Mouse (Mus musculus) naive thymus-derived CD4-positive, alpha-beta T cell, adult 5 months (primary cell): ENCODE data around the gene Reg3a. TPM values are rescaled to one million over a fixed set of nuclear protein-coding genes. Genes with fewer than 3 reads are reported as not detected.

Experiments used
- polyA plus RNA-seq: library from polyadenylated mRNA; unstranded; fragments of 100-300 nt; shearing (Covaris generic); gene quantifications from one replicate; pipeline ENCODE4 v1.2.1, GENCODE M21; 2017

Gene Reg3a
- not detected for polyA plus RNA-seq

DNA sequence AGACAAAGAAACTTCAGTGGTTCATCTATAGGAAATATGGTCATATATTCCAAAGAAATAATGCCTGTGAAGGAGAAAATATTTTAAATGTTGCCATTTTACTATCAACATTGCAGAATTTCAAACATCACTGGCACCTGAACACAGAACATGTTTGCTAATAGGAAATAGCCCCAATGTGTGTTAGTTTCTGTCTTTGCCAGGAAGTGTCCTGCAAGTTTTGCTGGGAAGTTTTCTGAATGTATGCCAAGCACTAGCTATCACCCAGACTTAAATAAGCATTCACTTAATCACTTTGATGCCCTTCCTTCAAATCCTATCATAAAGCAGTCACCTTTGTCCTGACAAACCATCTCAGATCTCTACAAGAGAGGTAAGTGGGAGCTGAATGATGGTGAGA, at the start of gene Reg3a:
Gene Reg3a, plus strand, starts transcription at position 301 of the 400 bp plus-strand sequence.

DNA sequence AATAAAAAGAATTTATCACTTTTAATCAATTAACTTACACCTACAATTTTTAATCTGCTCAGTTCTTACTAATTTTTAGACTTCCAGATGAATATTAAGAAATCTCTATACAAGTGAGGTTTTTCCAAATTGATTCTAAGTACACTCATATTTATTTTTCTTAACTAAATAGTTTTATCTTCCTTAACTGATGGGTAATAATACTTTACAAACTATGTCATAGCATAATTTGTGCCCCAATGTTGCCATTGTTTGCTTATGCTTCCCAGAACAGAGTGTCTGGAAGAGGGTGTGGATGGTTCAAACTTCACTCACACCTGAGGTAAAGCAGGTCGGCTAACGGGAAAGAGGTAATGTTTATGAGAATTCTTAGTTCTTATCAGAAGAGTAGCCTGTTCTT, 10.2 kb upstream of the Reg3a start, which contains the start of gene Reg3b:
Gene Reg3b, plus strand, starts transcription at position 301 of the 400 bp plus-strand sequence.

DNA sequence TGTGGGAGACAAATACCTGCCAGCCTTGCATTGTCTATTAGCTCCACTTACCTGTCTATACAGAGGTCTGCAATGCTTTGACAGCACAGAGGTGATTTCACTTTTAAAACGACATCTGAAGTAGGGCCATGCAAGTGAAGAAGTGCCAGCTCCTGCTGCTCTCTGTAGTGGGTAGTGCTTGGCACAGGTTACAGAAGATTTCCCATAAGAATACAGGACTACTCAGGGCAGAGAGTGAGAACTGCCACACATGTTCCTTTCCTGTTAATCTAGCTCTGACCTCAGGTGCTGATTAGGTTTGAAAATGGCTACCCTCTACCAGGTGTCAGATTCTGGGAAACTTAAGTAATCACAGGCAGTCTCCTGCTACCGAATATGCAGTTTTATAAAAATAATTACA, 1.7 kb upstream of the Reg3a start, which contains the start of gene Reg3d:
Gene Reg3d, minus strand, starts transcription at position 101 of the 400 bp plus-strand sequence.

DNA sequence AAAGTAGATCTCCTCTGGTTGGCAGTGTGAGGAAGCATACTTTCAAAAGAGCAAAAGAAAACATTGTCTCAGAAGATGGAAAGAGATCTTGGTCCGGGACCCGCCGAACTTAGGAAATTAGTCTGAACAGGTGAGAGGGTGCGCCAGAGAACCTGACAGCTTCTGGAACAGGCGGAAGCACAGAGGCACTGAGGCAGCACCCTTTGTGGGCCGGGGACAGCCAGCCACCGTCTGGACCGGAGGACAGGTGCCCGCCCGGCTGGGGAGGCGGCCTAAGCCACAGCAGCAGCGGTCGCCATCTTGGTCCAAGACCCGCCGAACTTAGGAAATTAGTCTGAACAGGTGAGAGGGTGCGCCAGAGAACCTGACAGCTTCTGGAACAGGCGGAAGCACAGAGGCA, 14.8 kb downstream of the Reg3a start, which contains the start of gene Reg2:
Gene Reg2, plus strand, starts transcription at position 301 of the 400 bp plus-strand sequence.

DNA sequence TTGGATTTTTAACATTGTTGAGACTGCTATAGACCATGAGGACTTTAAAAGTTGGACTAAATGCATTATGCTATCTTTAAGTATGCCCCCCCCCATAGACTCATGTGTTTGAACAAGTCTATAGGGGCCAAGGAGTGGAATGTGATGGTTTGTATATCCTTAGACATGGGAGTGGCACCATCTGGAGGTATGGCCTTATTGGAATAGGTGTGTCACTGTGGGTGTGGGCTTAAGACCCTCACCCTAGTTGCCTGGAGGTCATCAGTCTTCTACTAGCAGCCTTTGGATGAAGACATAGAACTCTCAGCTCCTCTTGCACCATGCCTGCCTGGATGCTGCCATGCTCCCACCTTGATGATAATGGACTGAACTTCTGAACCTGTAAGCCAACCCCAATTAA, 41.9 kb downstream of the Reg3a start, which contains the start of gene Reg1:
Gene Reg1, plus strand, starts transcription at position 301 of the 400 bp plus-strand sequence.

Other genes with a start within 250 kb of the Reg3a start
- not detected for gene Reg3b, start 10.1 kb upstream of the Reg3a start, polyA plus RNA-seq
- not detected for gene Reg3d, start 1.8 kb upstream of the Reg3a start, polyA plus RNA-seq
- gene Reg2, start 14.9 kb downstream of the Reg3a start, polyA plus RNA-seq, result not detected
- gene Reg1, start 42.0 kb downstream of the Reg3a start, polyA plus RNA-seq, result not detected
- gene Reg3g, start 88.2 kb downstream of the Reg3a start, polyA plus RNA-seq, result not detected